Mouse (Mus musculus): ENCODE measurements at regions not wholly inside any gene's neighbourhood (a gene's known extent, or its start where the extent isn't known, plus 50 kb on each side); places are given as distances from the start of the nearest gene placed in this dataset.

- H3K9me3 ChIP-seq (ENCODE audit: control insufficient read depth, low read depth, low read length): no peaks in the 10 kb centered on the region
- no peak overlapping the region for H3K27ac ChIP-seq (ENCODE audit: low read length)
- WGBS: 91% methylated on average over 2 of the region's 2 CpGs
- no peak overlapping the region for H3K4me2 ChIP-seq (replicated peaks; ENCODE audit: low read depth, low read length)
- no peaks in the 10 kb centered on the region for H3K36me3 ChIP-seq (ENCODE audit: control insufficient read depth, insufficient read depth, low read length)
- no peaks in the 10 kb centered on the region for H3K4me1 ChIP-seq (ENCODE audit: control insufficient read depth, insufficient read depth, low read length)
- H3K9ac ChIP-seq (replicated peaks; ENCODE audit: low read depth, low read length): no peak overlapping the region
- H3K4me3 ChIP-seq (ENCODE audit: low read depth, low read length): no peak overlapping the region
- no peaks in the 10 kb centered on the region for H3K27me3 ChIP-seq (ENCODE audit: control insufficient read depth, insufficient read depth, low read length)
- no peak for ATAC-seq (ENCODE audit: insufficient number of reproducible peaks, insufficient read depth, low FRiP score, low read depth)
Observed at GRCm38 (mm10) chr2:138640654-138641053, 384.3 kb downstream of the Btbd3 start.

GRCm38 (mm10) chr2:138641335-138641734 is 385.0 kb downstream of the Btbd3 start:
- Histone ChIP-seq H3K4me1 (ENCODE audit: control insufficient read depth, insufficient read depth, low read length) (no peaks in the 10 kb centered on the region), H3K9me3 (ENCODE audit: control insufficient read depth, low read depth, low read length) (no peaks in the 10 kb centered on the region), H3K27me3 (ENCODE audit: control insufficient read depth, insufficient read depth, low read length) (no peaks in the 10 kb centered on the region), H3K4me3 (ENCODE audit: low read depth, low read length) (no peak overlapping the region), H3K36me3 (ENCODE audit: control insufficient read depth, insufficient read depth, low read length) (no peaks in the 10 kb centered on the region), H3K4me2 (replicated peaks; ENCODE audit: low read depth, low read length) (no peak overlapping the region), H3K27ac (ENCODE audit: low read length) (no peak overlapping the region), H3K9ac (replicated peaks; ENCODE audit: low read depth, low read length) (no peak overlapping the region)
- WGBS: 96% methylated on average over 1 of the region's 1 CpGs
- ATAC-seq (ENCODE audit: insufficient number of reproducible peaks, insufficient read depth, low FRiP score, low read depth): no peak

GRCm38 (mm10) chr2:138648616-138649015 is 392.3 kb downstream of the Btbd3 start:
- Histone ChIP-seq H3K9ac (replicated peaks; ENCODE audit: low read depth, low read length) (no peak overlapping the region), H3K4me1 (ENCODE audit: control insufficient read depth, insufficient read depth, low read length) (no peaks in the 10 kb centered on the region), H3K27ac (ENCODE audit: low read length) (no peak overlapping the region), H3K4me3 (ENCODE audit: low read depth, low read length) (no peak overlapping the region), H3K4me2 (replicated peaks; ENCODE audit: low read depth, low read length) (no peak overlapping the region), H3K27me3 (ENCODE audit: control insufficient read depth, insufficient read depth, low read length) (no peaks in the 10 kb centered on the region), H3K36me3 (ENCODE audit: control insufficient read depth, insufficient read depth, low read length) (no peaks in the 10 kb centered on the region), H3K9me3 (ENCODE audit: control insufficient read depth, low read depth, low read length) (no peaks in the 10 kb centered on the region)
- WGBS: 60% methylated on average over 3 of the region's 3 CpGs
- no peak for ATAC-seq (ENCODE audit: insufficient number of reproducible peaks, insufficient read depth, low FRiP score, low read depth)

- H3K9me3 ChIP-seq (ENCODE audit: control insufficient read depth, low read depth, low read length): no peaks in the 10 kb centered on the region
- no peaks in the 10 kb centered on the region for H3K36me3 ChIP-seq (ENCODE audit: control insufficient read depth, insufficient read depth, low read length)
- no peak overlapping the region for H3K4me2 ChIP-seq (replicated peaks; ENCODE audit: low read depth, low read length)
- H3K27me3 ChIP-seq (ENCODE audit: control insufficient read depth, insufficient read depth, low read length): no peaks in the 10 kb centered on the region
- no peak for ATAC-seq (ENCODE audit: insufficient number of reproducible peaks, insufficient read depth, low FRiP score, low read depth)
- H3K27ac ChIP-seq (ENCODE audit: low read length): no peak overlapping the region
- no peak overlapping the region for H3K4me3 ChIP-seq (ENCODE audit: low read depth, low read length)
- H3K4me1 ChIP-seq (ENCODE audit: control insufficient read depth, insufficient read depth, low read length): no peaks in the 10 kb centered on the region
- H3K9ac ChIP-seq (replicated peaks; ENCODE audit: low read depth, low read length): no peak overlapping the region
Observed at GRCm38 (mm10) chr2:138659376-138659775, 403.0 kb downstream of the Btbd3 start.

GRCm38 (mm10) chr2:138670307-138670706 is 413.9 kb downstream of the Btbd3 start:
- ATAC-seq (ENCODE audit: insufficient number of reproducible peaks, insufficient read depth, low FRiP score, low read depth): no peak
- no peak overlapping the region for H3K27ac ChIP-seq (ENCODE audit: low read length)
- H3K36me3 ChIP-seq (ENCODE audit: control insufficient read depth, insufficient read depth, low read length): no peaks in the 10 kb centered on the region
- H3K27me3 ChIP-seq (ENCODE audit: control insufficient read depth, insufficient read depth, low read length): no peaks in the 10 kb centered on the region
- no peak overlapping the region for H3K9ac ChIP-seq (replicated peaks; ENCODE audit: low read depth, low read length)
- H3K9me3 ChIP-seq (ENCODE audit: control insufficient read depth, low read depth, low read length): no peaks in the 10 kb centered on the region
- H3K4me1 ChIP-seq (ENCODE audit: control insufficient read depth, insufficient read depth, low read length): no peaks in the 10 kb centered on the region
- no peak overlapping the region for H3K4me3 ChIP-seq (ENCODE audit: low read depth, low read length)
- no peak overlapping the region for H3K4me2 ChIP-seq (replicated peaks; ENCODE audit: low read depth, low read length)

- Histone ChIP-seq H3K9ac (replicated peaks; ENCODE audit: low read depth, low read length) (no peak overlapping the region), H3K27me3 (ENCODE audit: control insufficient read depth, insufficient read depth, low read length) (no peaks in the 10 kb centered on the region), H3K4me2 (replicated peaks; ENCODE audit: low read depth, low read length) (no peak overlapping the region), H3K27ac (ENCODE audit: low read length) (no peak overlapping the region), H3K9me3 (ENCODE audit: control insufficient read depth, low read depth, low read length) (no peaks in the 10 kb centered on the region), H3K4me3 (ENCODE audit: low read depth, low read length) (no peak overlapping the region), H3K36me3 (ENCODE audit: control insufficient read depth, insufficient read depth, low read length) (no peaks in the 10 kb centered on the region), H3K4me1 (ENCODE audit: control insufficient read depth, insufficient read depth, low read length) (no peaks in the 10 kb centered on the region)
- ATAC-seq (ENCODE audit: insufficient number of reproducible peaks, insufficient read depth, low FRiP score, low read depth): no peak
Observed at GRCm38 (mm10) chr2:138674801-138675200, 418.4 kb downstream of the Btbd3 start.

- Histone ChIP-seq H3K4me3 (ENCODE audit: low read depth, low read length) (no peak overlapping the region), H3K9me3 (ENCODE audit: control insufficient read depth, low read depth, low read length) (no peaks in the 10 kb centered on the region), H3K36me3 (ENCODE audit: control insufficient read depth, insufficient read depth, low read length) (no peaks in the 10 kb centered on the region), H3K4me2 (replicated peaks; ENCODE audit: low read depth, low read length) (no peak overlapping the region), H3K27me3 (ENCODE audit: control insufficient read depth, insufficient read depth, low read length) (no peaks in the 10 kb centered on the region), H3K27ac (ENCODE audit: low read length) (no peak overlapping the region), H3K4me1 (ENCODE audit: control insufficient read depth, insufficient read depth, low read length) (no peaks in the 10 kb centered on the region), H3K9ac (replicated peaks; ENCODE audit: low read depth, low read length) (no peak overlapping the region)
- no peak for ATAC-seq (ENCODE audit: insufficient number of reproducible peaks, insufficient read depth, low FRiP score, low read depth)
- WGBS: 76% methylated on average over 3 of the region's 3 CpGs
Observed at GRCm38 (mm10) chr2:138675229-138676065, 419.1 kb downstream of the Btbd3 start.

GRCm38 (mm10) chr2:138688140-138688871 is 431.9 kb downstream of the Btbd3 start:
- no peaks in the 10 kb centered on the region for H3K27me3 ChIP-seq (ENCODE audit: control insufficient read depth, insufficient read depth, low read length)
- H3K27ac ChIP-seq (ENCODE audit: low read length): no peak overlapping the region
- ATAC-seq (ENCODE audit: insufficient number of reproducible peaks, insufficient read depth, low FRiP score, low read depth): no peak
- no peak overlapping the region for H3K4me3 ChIP-seq (ENCODE audit: low read depth, low read length)
- no peak overlapping the region for H3K9ac ChIP-seq (replicated peaks; ENCODE audit: low read depth, low read length)
- H3K9me3 ChIP-seq (ENCODE audit: control insufficient read depth, low read depth, low read length): no peaks in the 10 kb centered on the region
- no peak overlapping the region for H3K4me2 ChIP-seq (replicated peaks; ENCODE audit: low read depth, low read length)
- no peaks in the 10 kb centered on the region for H3K36me3 ChIP-seq (ENCODE audit: control insufficient read depth, insufficient read depth, low read length)
- H3K4me1 ChIP-seq (ENCODE audit: control insufficient read depth, insufficient read depth, low read length): no peaks in the 10 kb centered on the region
